Mouse (Mus musculus) retina, postnatal 7 days (tissue): Measurements from ENCODE around the gene Dcdc2b.

ENCODE experiments used
- DNase-seq: peaks from one replicate; pipeline ENCODE4 v3.0.0-alpha.2; 2012; ENCODE audit warnings: low read depth, low spot score

Dcdc2b gene

GRCm38 (mm10) chr4:129614093-129614492, at the start of gene Dcdc2b:
TSS of gene Dcdc2b (minus strand) at chr4:129614257.
- DNase-seq, result no peak

GRCm38 (mm10) chr4:129662255-129662813, 48.3 kb upstream of the Dcdc2b start:
- DNase-seq, result no peak

DNA sequence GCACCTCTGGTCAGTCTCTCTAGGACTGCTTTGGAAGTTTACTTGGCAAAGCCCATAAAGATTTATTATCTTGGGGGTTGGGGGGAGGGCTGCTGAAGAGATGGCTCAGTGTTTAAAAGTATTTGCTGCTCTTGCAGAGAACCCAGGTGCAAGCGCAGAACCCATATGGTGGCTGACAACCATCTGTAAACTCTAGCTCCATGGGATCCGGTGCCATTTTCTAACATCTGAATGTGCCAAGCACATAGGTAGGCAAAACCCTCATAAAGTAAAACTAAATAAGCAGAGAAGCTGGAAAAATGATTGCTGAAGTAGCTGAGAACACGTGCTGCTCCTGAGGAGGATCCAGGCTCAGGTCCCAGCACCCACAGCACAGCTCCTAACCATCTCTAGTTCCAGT, 47.5 kb upstream of the Dcdc2b start:
- DNase-seq, result no peak

- DNase-seq, result no peak
Observed at GRCm38 (mm10) chr4:129654770-129655169, 40.7 kb upstream of the Dcdc2b start.

DNA sequence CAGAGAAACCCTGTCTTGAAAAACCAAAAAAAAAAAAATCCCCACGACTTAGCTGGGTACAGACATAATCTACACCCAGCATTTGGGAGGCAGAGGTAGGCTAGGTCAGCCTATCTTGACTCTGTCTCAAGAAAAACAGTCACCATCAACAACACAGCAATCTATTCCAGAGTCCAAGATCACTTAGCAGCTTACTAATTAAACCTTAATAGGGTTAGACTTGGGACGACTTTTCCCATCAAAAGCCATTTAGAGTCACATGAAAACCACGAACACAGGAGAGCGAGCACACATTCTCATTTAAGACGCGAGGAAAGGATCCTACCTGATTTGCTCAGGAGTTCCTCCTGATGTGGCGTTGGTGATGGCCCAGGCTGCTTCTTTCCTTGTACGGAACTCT, 36.3 kb upstream of the Dcdc2b start:
- DNase-seq, result no peak

- no peak for DNase-seq
Observed at GRCm38 (mm10) chr4:129648656-129649055, 34.6 kb upstream of the Dcdc2b start.

DNA sequence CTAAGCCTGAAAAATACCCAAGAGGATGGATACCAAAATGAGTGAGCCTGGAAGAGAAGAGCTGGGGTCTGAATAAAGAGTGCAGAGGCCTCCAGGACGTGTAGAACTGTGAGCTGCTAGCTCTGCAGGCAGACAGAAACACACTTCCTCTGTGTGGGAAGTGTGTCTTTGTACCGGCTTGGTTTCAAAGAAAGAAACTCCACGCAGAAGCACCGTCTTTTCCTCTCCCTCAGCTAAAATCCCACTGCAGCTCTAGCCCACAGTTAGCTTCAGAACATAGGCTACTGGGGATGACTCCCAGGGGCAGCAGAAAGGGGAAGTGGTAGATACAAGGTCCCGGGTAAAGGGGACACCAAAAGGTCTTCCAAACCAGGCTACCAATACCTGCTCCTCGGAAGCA, 31.1 kb upstream of the Dcdc2b start:
- DNase-seq, result no peak

- no peak for DNase-seq
Observed at GRCm38 (mm10) chr4:129641756-129642155, 27.7 kb upstream of the Dcdc2b start.

DNA sequence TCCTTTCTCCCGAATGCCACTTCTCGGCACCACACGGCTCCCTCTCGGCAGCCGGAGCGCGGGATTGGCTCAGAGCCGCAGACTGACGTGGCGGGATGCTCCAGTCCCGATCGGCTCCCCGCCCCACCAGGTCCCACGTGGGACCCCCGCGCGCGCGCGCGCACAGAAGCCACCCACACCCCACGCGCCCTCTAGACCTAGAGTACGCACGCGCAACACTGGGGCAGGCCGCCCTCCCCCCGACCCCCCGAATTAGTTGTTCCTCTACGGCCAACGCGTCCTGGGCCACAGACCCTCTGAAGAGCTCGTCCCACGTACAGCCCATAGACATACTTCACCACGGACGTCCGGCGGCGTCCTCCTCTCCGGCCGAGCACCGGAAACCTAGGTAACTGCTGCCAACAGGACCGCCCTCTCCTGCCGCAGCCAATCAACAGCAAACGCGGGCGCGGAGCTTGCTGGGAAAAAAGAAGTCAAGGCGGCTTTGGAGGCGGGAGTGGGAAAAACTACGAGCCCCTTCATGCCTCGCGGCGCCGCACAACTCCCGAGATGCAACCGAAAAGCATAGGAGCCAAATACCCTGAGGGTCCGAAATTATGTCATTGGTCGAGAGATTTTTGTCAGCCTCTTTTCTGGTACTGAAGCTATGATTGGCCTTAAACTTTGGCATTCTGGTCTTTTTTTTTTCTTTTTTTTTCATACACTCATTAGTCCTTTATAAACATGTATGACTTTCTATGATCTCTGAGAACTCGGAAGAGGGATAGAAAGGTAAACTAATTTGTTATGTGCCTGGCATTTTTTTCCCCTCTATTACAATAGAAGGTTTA, 26.8 kb upstream of the Dcdc2b start, which contains the start of gene Txlna:
Txlna (minus strand) TSS at position 428 of the 830 bp plus-strand sequence.
- DNase-seq, result peak; percentile 93

GRCm38 (mm10) chr4:129640101-129640637, 26.1 kb upstream of the Dcdc2b start:
- no peak for DNase-seq

GRCm38 (mm10) chr4:129639221-129639620, 25.2 kb upstream of the Dcdc2b start:
- DNase-seq, result no peak

DNA sequence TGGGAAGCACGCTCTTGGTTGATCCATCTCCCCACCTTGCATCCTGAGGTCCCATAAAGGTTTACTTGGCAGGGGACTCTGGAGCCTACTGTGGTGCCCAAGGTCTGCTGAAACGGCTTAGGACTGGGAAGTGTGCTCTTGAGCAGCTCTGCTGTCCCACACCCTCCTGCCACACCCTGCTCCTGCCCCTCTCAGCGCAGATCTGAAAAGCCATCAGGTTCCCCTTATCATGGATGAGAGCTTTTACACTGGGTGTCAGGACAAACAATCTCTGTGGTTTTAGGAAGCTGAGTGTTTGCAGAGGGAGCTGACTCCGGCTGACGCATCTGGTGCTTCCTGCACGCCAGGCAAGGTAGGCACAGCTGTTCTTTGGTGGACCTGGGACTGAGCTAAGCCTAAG, 19.8 kb upstream of the Dcdc2b start:
- no peak for DNase-seq

DNA sequence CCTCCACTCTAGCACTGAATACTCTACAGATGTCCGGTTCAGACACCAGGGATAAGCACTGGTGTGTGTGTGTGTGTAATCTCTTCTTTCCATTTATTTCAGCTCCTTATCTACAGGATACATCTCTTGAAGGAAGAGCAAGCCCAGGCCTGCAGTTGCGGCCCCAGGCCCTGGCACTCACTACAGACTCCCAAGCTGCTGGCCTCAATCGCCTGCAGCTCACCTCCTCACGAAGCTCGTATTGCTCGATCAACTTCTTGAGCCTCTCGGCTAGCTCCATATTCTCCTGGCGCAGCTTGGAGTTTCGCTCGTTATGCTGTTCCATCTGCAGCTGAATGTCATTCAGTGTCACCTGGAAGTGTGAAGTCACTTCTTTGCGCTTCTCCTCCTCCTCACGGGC, 17.8 kb upstream of the Dcdc2b start:
- DNase-seq, result no peak

DNA sequence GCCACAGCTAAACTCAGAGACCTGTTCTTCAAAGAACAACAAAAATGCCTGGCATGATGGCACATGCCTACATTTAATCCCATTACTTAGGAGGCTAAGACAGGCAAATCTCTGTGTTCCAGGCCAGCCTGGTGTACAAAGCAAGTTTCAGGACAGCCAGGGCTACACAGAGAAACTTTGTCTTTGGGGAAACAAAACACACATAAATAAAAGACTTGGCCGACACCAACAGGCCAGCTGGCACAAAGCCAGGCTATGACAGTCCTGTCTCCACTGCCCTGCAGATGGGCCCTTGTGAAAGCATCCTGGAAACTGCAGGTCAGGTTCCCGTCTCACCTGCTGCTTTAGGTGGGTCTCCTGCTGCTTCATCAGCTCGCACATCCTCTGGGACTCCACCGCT, 16.9 kb upstream of the Dcdc2b start:
- DNase-seq, result no peak

- no peak for DNase-seq
Observed at GRCm38 (mm10) chr4:129626035-129626434, 12.0 kb upstream of the Dcdc2b start.

GRCm38 (mm10) chr4:129625496-129625895, 11.4 kb upstream of the Dcdc2b start:
- no peak for DNase-seq

DNA sequence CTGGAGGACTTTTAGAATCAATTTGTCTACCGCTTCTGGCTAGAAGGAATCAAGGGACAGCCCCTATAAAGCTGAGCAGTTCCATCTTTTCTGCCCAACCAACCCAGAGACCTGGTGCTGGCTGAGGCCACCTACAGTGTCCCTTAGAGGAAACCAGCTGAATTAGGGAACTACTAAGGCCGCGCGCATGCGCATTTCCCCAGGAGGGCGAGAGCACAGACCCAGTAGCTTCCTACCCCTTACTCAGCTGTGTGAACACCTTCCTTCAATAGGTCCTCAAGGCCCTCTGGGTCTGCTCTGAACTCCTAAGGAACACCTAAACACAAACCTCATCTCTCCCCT, 10.9 kb upstream of the Dcdc2b start:
- no peak for DNase-seq

GRCm38 (mm10) chr4:129624281-129625028, 10.4 kb upstream of the Dcdc2b start:
- peak; percentile 65 for DNase-seq

- DNase-seq, result no peak
Observed at GRCm38 (mm10) chr4:129623681-129624091, 9.6 kb upstream of the Dcdc2b start, which contains the start of gene Ccdc28b. TSS of gene Ccdc28b (minus strand) at chr4:129623947.

GRCm38 (mm10) chr4:129622803-129623535, 8.9 kb upstream of the Dcdc2b start:
- no peak for DNase-seq

DNA sequence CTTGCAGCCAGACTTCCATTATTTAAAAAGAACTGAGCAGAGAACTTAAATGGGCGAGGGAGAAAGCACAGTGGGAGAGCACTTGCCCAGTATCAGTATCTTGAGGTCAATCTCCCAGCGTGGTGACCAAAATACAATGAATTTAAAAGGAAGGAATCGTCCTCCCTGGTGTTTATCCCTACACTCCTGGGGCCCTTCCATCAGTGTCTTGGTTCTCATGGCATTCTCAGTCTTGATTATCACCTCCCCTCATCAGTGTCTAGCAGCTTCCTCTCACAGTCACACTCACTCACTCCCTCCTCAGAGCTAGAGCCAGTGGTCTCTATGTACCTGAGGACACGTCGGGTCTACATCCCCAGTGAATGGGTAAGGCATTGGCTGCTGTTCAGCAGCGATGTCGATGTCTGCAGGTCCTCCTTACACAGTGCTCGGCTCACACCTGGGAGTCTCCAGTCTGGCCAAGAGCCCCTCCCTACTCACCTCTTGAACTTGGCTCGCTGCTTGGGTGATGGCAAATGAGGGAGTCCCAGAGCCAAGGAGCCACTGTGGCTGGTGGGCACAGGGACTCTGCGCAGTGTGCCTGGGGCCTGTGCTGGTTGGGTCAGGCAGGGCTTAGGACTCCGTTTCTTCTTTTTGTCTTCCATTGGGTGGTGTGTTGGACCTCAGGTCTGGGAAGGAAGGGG, 8.2 kb upstream of the Dcdc2b start:
- DNase-seq, result no peak
